Mouse (Mus musculus) kidney, postnatal 36 days (tissue): ENCODE measurements around the gene Xrn1.
"Not testable (repeated sequence)": the region's sequence is repeated elsewhere in the genome, so short reads cannot be mapped to it uniquely, and the experiment has no call there.

Experiments used
- DNase-seq, 2 experiments: peaks; one replicate each; pipeline ENCODE4 v3.0.0; 2021 to 2022; ENCODE audit warnings: mixed read lengths in 2 of 2

The Xrn1 gene

DNA sequence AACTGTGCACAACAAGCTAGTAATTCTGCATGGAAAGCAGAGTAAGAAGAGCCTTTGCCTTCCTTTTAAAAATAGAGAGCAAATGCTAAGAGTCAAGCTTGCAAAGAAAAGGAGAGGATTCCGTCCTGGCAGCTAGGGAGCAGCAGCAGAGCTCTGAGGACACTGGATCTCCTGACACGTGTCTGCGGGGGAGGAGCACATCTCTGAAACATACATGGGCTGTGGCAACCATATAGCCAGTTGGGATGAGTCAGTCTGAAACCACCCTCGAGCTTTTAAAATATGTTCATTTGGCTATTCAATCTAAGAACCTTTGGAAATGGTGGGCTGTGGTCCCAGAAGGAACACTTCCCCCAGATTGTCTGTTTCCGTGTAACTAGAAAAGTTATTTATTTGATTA is 100.3 kb downstream of the Xrn1 start:
- no peak for DNase-seq

DNA sequence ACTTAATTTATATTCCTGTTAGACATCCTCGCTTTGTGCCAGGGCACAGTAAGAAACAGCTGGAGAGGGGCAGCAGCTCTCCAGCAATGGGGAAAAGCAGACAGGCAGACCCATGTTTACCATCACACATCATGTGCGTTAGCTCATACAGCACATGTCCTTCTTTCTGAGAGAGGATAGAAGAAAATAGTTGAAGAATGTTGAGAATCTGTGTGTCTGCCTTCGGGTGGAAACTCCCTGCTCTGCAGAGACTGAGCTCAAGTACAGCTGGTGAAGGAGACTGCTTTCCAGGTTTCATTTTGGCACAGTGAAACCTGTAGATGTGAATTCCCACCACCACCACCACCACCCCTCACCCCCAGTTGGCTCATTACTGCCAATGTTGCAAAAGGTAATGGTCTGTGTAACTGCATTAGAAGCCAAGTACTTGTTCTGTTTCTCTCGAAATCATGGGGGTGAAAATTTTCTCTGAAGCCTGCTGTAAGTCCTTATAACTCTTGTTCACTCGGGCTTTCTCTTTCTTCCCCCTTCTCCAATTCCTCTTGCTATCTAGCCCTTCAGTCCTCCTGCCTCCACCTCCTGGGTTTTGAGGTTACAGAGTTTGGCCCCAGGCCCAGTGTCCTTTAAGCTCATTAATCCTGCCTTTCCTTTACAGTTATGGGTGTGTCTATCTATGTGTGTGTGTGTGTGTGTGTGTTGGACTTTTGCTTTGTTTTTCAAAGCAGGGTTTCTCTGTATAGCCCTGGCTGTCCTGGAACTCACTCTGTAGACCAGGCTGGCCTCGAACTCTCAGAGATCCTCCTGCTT is 102.1 kb downstream of the Xrn1 start:
- DNase-seq = peak; percentile 39 to 57

DNA sequence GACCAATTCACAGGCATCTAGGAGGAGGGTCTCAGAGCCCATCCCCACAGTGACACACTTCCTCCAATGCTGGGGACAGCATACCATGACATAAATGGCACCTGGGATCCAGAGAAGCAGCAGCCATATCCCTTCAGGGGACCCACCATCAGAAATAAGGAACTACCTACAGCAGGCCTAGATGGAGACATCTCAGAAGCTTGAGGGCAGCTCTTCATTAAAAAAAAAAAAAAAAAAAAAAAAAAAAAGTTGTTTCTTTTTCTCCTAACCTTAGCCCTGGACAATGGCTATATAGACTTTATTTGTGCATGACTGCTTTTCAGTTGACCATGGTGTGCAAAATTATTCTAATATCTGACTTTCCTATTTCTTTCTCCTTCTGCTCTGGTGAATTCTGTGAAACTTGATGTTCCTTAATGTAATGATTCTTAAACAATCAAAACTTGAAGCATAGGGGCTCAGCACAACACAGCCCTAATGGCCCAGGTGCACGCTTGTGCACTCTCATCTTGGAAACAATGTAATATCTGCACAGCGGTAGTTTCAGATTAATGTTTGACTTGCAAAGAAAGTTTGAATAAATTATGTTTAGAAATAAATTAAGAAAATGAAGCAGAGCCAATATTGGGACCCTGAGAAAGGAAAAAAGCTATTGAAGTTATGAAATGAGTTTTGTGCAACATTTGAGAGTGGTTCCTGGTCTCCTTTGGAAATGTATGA is 108.7 kb downstream of the Xrn1 start:
- peak; percentile 10 to 16 for DNase-seq

DNA sequence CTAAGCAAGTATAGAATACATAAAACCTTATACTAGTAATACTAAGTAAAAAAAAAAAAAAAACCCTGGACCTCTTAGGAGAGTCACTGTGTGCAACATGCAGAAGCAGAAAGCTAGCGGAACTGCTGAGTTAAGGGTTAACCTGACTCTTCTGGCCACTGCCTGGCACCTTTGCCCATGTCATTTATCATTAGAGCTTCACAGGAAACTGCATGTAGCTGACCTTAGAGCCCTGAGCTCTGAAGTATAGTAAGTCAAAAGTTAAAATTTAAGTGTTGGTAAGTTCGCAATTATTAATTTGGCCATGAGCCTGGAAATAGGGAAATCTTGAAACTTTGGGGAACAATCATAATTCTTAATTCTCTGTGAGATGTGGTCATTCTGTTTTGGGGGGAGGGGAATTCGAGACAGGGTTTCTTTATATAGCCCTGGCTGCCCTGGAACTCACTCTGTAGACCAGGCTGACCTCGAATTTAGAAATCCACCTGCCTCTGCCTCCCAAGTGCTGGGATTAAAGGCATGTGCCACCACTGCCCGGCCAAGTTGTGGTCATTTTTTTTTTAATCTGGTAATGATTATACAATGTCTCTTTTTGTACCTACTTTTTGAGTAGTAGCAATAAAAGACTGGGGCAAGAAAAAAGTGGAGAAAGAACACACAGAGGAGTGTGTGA is 109.4 kb downstream of the Xrn1 start:
- DNase-seq = peak; percentile 61 to 88

DNA sequence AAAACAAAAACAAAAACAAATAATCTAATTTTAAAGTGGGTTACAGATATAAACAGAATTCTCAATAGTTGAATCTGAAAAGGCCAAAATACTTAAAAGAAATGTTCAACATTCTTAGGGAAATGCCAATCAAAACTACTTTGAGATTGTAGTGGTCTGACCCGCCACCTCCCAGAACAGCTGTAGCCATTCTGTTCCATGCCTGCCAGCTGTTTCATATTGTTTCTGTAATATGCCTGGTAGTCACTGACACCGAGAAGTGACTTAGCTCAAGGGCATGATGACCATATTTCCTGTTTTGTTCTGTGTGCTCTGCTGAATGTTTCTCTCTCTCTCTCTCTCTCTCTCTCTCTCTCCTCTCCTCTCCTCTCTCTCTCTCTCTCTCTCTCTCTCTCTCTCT is 112.9 kb downstream of the Xrn1 start:
- DNase-seq = no peak

DNA sequence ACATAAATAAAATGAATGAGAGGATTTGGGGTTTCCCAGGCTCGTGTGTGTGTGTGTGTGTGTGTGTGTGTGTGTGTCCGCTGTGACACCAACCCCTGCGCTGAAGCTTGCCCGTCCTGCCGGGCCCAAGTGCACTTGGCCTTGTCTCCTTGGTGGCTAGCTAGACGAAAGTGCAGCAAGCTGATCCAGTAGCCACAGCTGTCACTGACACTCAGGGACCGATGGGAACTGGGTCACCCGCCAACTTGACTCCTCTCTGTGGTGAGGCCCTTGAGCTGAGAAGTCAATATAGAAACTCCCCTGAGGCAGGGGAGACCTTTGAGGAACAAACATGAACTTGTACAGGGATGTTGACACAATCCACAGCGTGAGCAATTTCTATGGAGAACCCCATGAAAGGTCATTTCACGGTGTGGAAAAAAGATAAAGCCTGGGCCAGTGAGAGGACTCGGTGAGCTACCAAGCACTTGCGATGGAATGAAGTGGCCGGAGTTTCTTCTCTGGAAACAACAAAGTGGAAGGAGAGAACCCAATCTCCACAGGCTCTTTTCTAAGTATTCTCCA is 124.3 kb downstream of the Xrn1 start:
- DNase-seq = no peak

DNA sequence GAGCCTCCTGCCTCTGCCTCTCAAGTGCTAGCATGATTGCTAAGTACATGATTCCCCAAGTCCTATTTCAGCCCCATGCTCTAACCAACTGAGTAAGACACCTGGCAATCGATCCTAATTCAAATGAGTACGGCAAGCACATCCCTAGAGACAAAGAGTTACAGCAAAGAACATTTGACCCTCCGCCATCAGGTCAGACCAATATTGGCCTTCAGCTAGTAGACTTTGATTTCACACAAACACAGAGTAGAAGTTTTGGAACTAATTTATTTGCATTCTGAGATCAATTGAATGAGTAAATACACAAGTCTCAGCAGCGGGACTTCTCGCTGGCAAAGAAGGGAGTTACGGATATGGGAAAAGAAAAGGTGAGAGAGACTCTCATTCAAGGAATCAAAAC is 130.7 kb downstream of the Xrn1 start:
- DNase-seq = no peak

DNA sequence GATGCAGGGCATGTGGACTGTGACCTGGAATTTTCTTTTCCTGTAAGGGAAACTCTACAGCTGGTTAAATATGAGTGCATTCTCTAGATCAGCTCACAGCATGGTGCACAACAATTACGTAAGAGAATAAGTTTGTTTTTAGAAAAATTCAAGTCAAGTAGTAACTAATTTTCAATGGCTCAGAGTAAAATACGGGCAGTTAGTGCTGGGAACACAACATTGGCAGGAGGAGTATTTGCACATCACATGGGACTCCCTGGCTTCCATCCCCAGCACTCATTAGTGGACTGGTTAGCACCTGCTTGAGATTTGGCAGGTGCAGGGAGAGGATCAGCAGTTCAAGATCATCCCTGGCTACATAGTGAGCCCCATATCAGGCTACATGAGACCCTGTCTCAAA is 133.1 kb downstream of the Xrn1 start:
- peak; percentile 32 to 46 for DNase-seq

DNA sequence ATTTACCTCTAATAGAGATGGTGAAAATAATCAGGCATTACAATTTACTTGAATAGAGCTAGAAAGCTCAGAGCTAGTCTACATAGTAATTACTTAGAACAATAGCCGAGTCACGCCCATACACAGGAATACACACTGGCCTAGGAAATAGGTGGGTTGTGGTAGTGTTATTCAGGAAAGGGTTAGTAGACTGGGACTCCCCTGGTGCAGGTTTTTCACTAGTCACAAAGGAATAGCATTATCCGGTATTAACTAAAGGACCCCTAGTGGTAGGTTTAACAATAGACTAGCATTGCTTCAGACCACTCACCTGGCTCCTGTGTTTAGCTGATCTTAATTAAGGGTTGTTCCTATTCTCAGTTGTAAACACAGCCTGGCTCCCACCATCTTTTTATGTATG is 133.9 kb downstream of the Xrn1 start:
- not testable (repeated sequence) for DNase-seq

DNA sequence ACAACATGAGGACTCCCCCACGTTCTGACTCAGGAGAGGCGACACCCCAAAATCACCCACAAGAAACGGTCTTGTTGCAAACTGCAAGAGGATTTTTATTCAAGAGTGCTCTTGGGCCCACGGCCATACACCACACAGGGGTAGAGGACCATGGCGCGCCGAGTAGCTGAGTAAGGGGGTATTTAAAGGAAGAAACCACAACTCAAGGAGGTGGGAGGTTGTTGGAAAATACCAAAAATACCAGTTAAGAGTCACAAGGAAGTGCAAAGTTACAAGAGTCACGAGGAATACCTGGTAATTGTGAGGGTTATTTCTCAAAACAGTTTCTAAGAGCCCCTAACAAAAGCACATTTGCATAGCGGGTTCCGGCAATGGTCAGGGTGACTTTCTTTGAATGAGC is 138.1 kb downstream of the Xrn1 start:
- not testable (repeated sequence) for DNase-seq

DNA sequence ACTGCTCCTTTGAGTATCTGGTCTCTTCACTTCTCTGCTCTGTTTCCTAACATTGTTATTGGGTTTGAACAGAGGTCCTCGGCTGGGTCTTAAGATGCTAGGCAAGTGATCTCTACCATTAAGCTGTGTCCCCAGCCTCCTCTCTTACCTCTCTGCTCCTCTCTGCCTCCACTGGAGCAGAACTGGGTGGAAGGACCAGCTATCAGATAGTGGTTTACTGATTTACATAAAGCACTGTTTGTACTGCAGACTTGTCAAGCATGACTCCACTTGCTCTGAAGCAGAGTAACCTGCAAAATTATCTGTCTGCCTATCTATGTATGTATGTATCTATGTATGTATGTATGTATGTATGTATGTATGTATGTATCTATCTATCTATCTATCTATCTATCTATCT is 138.7 kb downstream of the Xrn1 start:
- DNase-seq = peak; percentile 36 to 57

DNA sequence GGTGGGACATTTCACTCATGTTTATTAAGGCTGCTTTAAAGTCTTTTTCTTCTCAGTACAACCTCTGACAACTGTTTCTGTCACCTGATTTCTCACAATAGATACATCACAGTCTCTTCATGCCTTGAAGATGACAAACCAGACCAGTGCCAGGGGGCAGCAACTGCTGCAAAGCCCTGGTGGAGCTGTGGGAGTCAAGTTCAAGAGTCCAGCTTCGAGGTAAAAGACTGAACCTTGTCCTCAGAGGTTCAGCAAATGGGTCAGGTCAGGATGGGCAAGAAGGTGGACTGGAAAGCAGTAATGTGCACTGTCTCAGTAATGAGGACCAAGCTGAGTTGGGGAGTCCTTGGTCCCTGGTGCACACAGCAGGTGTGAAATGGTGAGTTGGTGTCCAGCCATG is 139.8 kb downstream of the Xrn1 start:
- DNase-seq = peak; percentile 68 to 81

DNA sequence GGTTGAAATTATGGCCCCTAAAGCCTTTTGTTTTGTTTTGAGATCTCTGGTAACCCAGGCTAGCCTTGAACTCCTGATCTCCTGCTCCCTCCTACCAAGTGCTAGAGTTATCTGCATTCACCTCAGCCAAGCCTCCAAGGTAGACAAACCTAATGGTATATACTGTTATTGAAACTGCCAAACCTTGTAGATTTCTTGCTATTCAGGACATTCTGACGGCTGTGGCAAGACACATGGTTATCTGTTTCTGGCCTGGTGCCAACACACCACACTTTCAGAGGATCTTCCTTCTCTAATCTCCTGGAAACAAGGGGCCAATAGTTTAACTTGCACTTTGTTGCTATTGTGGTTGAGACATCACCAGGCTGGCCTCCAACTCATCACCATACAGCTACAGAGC is 140.6 kb downstream of the Xrn1 start:
- DNase-seq = peak in 1 of 2 experiments; percentile 26

DNA sequence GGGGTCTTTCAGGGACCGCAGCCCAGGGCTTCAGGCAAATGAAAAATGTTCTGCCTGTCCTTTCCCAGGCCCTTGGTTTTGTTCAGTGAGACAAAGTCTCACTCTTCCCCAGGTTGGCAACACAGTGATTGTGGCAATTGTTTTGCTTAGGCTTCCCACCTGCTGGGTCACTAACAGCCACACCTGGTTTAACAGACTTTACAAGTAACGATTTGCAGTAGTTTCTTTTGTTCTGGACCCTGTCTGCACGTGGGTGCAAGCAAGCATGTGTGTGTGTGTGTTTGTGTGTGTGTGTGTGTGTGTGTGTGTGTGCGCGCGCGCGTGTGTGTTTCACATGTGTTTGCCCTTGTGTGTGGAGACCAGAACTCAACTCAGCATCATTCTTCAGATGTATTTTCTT is 148.3 kb downstream of the Xrn1 start:
- DNase-seq = no peak
